Mouse (Mus musculus) adrenal gland, postnatal 36 days (tissue): Measurements from ENCODE around the gene Hal. TPM values are rescaled to one million over a fixed set of nuclear protein-coding genes. Genes with fewer than 3 reads are reported as not detected.
"Not testable (repeated sequence)": the region's sequence is repeated elsewhere in the genome, so short reads cannot be mapped to it uniquely, and the experiment has no call there.

Source experiments
- DNase-seq, 2 experiments: peaks; one replicate each; pipeline ENCODE4 v3.0.0; 2021; ENCODE audit warnings: mixed read lengths in 1 of 2
- total RNA-seq, 2 experiments: library from RNA; stranded (reverse); gene quantifications; 2 replicates each; pipeline ENCODE4 v1.2.3; 2021

Hal gene
- total RNA-seq, 2 experiments from 2014 or later, result 0.23 to 0.63 TPM

DNA sequence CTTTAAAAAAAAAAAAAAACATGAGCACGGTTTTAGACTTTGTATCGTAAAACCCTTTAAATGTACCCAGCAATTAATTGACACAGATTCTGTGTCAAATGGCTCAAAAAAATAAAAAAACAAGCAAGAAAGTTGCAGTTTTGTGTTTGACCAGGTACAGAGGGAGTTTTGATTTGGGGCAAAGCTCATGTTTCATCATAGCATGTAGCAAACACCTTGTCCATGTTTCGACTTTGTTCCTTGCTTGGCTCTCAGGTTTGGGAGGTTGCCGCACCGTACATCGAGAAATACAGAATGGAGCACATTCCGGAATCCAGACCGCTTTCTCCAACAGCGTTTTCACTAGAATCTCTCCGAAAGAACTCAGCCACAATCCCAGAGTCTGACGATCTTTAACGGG lies 27.4 kb downstream of the Hal start:
- DNase-seq, result no peak

- no peak for DNase-seq
Observed at GRCm38 (mm10) chr10:93517754-93518153, 29.2 kb downstream of the Hal start.

GRCm38 (mm10) chr10:93518186-93518585 lies 29.6 kb downstream of the Hal start:
- no peak for DNase-seq

DNA sequence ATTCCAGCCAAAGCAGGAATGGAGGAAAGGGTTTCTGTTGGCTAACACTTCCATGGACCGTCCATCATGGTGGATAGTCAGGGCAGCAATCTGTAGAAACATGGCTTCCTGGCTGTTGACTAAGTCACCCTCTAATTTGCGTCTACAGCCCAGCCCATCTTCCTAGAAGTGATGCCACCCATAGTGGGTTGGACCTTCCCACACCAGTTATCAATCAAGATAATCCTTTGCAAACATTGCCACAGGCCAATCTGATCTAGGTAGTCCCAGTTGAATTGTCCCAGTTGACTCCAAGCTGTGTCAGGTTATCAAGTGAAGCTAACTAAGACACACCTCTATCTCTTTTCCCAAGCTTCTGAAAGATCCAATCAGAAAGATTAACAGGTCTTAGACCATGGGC lies 30.1 kb downstream of the Hal start:
- no peak for DNase-seq

DNA sequence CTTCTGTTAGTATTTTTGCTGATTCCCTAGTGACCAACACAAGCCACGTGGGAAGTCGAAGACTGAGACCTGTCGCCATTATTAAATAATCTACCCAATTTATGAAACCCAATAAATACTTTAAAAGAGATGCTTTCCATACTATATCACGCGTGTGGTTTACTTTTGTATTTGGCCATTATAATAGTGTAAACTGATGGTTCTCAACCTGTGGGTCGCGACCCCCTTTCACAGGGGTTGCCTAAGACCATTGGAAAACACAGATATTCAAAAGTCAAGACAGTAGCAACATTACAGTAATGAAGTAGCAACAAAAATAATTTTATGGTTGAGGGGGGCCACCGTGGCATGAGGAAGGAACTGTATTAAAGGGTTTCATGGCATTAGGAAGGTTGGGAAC lies 30.6 kb downstream of the Hal start:
- no peak for DNase-seq

DNA sequence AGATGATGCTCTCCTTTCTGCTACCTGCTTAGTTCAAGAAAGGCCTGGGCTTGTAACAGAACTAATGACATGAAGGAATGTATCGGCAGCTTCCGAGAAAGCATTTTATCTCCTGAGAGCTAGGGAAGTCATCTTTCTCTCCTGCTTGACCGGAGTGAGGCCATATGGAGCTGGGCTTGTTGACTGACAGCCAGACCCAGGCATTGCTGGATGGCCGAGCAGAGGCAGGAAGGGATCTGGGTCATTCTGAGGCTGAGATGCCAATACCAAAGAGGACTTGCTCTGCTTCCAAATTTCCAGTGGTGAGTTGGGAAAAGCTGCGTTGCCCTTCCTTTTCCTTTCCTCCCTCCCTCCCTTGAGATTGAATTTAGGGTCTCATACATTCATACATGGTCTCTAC lies 31.2 kb downstream of the Hal start:
- DNase-seq, result no peak

- DNase-seq, result no peak
Observed at GRCm38 (mm10) chr10:93520994-93521393, 32.4 kb downstream of the Hal start.

GRCm38 (mm10) chr10:93525329-93525728 lies 36.8 kb downstream of the Hal start:
- no peak for DNase-seq

DNA sequence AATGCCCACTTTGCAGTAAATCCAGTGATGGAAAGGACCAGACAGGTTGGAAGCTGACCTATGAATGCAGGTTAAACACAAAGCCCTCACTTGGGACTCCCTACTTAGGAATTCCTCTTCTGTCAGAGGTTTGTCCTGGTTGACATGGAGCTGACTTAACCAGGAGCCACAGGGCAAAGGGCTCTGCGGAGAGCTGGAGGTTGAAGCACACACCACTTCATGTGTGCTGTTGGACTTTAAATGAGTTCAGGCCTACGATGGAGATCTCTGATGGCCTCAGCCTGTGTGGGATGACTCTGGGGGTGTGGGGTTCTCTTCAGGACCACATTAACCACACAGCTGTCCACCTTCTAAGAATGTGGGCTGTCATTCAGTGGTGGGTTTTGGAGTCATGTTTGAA lies 49.7 kb downstream of the Hal start:
- DNase-seq, result no peak

DNA sequence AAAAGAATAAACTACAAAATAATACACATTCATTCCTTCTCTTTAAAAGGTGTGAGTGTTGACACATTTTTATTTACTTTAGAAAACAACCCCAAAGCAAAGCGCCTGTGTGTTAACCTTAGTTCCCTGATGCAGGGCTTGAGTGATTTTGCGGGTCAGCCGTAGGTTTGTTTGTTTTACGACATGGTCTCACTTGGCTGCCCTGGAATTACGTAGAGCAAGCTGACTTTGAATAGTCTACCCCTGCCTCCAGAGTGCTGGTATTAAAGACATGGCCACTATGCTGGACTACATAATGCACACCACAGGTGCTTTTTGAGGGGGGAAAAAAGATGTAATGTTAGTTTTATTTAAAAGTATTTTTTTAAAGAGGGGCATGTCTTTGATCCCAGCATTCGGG lies 50.2 kb downstream of the Hal start:
- no peak for DNase-seq

DNA sequence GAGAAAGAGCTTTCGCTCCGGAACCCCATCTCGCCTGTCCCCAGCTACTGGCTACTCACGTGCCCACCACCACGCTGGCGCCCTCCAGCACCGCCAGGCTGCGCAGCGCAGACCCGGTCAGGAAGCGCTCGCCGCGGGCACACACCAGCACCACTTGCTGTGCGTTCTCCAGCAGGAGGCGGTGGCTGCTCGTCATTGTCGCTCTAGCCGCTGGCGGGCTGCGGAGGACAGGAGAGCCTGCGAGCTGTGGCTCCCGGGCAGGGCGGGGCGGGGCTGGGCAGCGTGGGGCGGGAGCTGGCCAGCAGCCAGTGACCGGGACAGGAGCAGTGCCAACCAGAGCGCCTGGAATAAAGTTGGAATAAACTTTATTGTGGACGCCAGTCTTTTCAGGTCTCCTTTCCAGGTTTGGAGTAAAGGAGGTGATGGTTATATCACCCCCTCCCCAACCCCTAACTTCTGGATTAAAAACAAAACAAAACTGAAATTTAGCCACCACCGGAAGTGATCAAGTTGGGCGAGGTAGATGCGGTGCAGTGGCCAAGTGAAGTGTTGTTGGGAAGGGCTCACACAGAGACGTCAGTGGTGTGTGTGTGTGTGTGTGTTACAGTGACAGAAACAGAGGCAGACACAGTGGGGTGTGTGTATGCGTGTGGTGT lies 51.3 kb downstream of the Hal start, which contains the start of gene Amdhd1:
Gene Amdhd1 (minus strand): TSS at position 259 of the 656 bp plus-strand sequence.
- peak; percentile 92 to 93 for DNase-seq

- no peak for DNase-seq
Observed at GRCm38 (mm10) chr10:93540431-93541210, 52.1 kb downstream of the Hal start, which contains the start of gene Ccdc38. Ccdc38 (plus strand) TSS chr10:93540632.

- no peak for DNase-seq
Observed at GRCm38 (mm10) chr10:93541585-93541984, 53.0 kb downstream of the Hal start.

- DNase-seq, result no peak
Observed at GRCm38 (mm10) chr10:93542356-93542755, 53.8 kb downstream of the Hal start.

- DNase-seq, result no peak
Observed at GRCm38 (mm10) chr10:93543176-93543575, 54.6 kb downstream of the Hal start.

DNA sequence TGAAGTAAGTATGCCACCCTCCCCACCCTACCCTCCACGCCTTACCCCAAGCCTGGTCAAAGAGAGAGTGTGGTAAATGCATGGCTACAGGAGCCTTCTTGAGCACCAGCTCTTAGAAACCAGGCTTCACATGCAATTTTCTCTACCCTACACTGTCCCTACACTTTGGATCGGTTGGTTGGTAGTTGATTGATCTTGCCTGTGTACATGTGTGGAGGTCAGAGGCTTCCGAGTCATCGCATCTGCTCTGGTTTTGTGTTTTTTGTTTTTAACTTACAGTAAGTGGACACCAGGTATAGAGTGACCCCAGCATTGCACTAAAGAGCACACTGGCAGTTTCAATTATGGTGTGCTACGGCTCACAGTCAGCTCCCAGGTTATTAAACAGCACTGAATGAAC lies 55.6 kb downstream of the Hal start:
- no peak for DNase-seq

DNA sequence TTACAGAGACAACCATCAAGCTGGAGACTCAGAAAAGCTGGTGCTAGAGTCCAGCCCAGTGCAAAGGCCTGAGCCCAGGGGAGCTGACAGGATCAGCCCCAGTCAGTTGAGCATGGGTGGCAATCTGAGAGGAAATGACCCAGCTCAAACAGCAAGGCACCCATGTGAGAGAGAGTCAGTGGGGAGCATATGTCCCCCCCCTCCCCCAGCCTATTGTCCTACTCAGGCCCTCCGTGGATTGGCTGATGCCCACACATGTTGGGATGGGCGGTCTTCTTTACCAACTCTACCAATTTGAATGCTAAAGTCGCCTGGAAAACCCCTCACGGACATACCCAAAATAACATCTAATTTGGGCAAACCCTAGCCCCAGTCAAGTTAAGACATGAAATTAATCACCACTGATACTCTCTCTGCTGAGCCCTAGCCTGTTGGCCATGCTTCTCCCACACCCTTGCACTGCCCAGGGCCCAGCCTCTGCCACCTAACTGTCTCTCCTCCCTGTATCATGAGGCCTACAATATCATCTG lies 59.2 kb downstream of the Hal start:
- no peak for DNase-seq

DNA sequence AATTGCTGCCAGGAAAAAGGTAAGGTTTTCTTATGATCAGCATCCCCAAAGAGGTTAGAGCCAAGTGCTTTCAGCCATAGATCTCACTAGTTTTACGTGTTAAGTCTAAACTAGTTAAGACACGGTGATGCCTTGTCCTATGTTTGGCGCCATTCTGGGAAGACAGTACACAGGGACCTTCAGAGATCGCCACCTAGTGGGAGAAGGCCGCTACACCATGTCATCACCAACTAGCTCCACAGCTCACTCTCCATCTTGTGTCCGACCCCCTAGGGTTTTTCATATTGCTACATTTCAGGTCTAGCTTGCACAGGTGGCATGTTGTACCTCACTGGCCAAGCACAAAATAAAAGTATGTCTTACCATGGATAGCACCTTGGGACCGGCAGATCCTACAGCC lies 60.4 kb downstream of the Hal start:
- peak; percentile 76 to 77 for DNase-seq

- DNase-seq, result no peak
Observed at GRCm38 (mm10) chr10:93549821-93550220, 61.3 kb downstream of the Hal start.

GRCm38 (mm10) chr10:93552596-93552995 lies 64.0 kb downstream of the Hal start:
- DNase-seq, result no peak

GRCm38 (mm10) chr10:93557971-93558370 lies 69.4 kb downstream of the Hal start:
- DNase-seq, result not testable (repeated sequence)

DNA sequence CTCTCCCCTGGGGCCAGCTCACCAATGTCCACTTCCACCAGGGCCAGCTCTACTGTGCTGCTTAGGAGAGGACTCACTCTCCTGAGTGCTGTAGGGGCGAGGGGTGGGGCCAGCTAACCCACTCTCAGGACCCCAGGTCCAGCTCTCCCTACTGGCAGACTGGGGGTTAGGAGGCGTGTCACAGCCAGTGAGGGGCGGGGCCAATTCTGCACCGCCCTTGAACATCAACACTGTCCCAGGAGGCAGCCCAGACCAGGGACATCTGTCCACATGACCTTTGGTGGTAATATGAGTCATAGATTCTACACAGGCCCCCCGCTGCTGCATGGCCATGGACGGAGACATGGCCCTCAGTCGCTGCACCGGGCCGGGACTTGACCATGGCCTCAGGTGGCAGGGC lies 71.2 kb downstream of the Hal start:
- DNase-seq, result peak; percentile 64 to 77

DNA sequence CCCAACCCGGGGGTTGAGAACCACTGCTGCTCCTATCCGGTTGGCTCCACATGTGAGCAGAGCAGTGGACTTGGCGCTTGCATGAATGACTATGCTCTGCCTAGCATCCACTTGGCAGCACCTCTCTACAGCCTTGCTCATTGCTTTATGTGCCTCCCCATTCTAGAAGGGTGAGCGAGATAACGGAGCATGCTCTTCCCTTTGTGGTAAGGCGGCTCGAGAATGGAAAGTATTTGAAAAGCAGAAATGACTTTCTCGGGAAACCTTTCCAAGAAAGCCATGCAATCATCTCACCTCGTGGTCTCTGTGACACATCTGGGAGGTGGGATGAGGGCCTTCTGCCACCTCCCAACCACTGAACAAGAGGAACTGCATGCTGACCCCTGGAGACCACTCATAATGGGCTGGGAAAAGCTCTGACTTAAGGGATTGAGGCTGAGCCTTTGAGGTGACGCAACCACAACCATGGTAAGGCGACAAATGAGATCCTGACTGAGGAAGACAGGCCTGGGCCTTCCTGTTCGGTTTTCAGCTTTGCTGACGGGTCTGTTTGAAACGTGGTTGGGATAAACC lies 76.0 kb downstream of the Hal start:
- DNase-seq, result no peak
